Mouse (Mus musculus) thymus, postnatal 4 days (tissue): ENCODE measurements at regions not wholly inside any gene's neighbourhood (a gene's known extent, or its start where the extent isn't known, plus 50 kb on each side); places are given as distances from the start of the nearest gene placed in this dataset.

Source experiments
- DNase-seq: peaks from one replicate; pipeline ENCODE4 v3.0.0; 2021

GRCm38 (mm10) chr9:74655956-74656355, 205.8 kb upstream of the Onecut1 start:
- no peak for DNase-seq

DNA sequence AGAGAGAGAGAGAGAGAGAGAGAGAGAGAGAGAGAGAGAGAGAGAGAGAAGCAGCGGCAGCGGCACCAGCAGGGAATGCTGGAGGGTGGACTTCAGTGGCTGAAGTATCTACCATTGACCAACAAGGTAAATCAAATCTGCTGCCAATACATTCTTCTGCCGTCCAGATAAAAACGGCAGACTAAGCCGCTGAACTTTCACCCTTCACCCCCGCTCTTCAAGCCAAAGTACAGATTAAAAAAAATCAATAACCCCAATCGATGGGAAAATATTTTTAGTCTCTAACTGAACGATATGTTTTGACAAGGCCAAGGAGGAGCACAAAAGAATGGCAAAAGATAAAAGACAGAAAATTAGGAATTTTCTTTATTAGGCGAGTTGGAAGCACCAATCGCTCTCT, 205.3 kb upstream of the Onecut1 start:
- no peak for DNase-seq

DNA sequence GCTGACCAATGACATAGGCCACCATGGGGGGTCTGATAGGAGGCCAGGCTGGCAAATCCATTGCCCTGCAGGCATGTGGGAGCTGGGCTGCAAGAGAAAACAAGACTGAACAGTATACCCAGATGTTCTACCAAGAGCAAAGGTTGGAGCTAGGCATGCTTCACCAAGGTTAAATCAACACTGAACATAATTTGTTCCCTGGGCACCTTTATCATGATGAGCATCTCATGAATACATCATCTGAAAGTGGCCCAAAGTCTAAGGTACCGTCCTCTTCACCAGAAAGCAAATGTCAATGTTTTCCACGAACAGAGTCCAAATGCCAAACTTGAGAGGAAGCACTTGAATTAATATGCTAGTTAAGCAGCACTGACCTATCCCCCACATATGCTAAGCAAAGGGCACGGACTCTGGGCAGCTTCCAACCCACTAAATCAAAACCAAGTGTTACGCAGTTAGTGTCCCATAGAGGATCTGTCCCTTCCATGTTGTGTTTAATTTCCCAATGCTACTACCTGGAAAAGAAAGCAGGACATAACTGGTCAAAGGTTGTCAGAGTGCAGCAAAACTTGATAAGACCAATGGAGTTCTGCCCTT, 190.3 kb upstream of the Onecut1 start:
- DNase-seq, result no peak

DNA sequence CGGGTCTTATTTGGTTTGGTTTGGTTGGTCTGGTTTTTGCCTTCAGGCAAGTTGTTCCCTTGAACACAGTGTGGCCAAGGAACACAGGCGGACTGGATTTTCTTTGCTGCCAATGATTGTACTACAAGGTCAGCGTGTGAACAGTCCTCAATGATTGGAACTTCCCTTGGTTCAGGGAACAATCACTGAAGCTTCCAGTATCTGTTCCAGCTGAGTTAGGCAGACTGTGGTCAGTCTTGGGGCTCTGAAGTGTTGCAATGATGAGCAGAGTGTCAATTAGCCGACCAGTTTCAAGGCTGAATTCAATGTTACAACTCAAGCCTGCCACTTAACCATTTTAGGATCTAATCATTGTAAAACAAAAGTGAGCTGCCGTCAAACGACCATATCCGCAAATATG, 189.5 kb upstream of the Onecut1 start:
- no peak for DNase-seq

DNA sequence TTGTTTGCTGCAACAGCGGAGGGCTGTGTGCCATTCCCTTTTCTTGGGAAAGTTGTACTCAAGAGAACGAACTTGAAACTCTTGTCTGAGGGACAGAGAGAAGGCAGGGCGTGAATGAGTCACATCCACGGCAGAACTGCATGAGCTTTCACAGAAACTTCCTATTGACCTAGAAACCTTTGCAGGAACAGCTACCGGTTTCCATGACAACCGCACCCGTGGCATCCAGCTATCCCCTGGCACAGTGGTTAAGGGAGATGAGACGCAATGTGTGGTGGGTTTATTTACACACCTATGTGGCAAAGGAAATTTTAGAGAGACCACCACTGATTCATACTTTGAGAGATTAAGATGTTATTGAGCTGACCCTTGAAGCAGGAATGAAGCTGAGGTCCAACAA, 163.5 kb upstream of the Onecut1 start:
- DNase-seq, result no peak

DNA sequence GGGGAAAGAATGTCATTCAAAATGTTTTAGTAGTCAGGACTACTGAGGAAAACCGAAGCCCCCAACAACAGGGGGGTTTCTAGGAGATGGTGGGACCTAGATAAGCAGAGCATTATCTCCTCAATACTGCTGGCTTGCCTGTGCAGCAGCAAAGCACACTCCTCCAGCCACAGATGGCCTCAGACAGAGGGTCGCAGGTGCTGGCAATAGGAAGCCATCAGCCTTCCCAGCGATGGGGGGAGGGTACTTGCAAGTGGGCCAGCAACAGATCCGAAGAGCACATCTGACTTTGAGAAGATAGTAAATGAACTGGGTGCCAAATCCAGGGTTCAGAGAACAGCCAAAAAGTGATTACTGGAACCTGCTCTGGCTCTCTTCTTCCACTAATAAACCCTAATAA, 156.0 kb upstream of the Onecut1 start:
- no peak for DNase-seq

- DNase-seq, result no peak
These were observed 154.1 kb upstream of the Onecut1 start for GRCm38 (mm10) chr9:74707608-74708007.

GRCm38 (mm10) chr9:74711698-74712097, 150.0 kb upstream of the Onecut1 start:
- no peak for DNase-seq

- no peak for DNase-seq
These were observed 129.3 kb upstream of the Onecut1 start for GRCm38 (mm10) chr9:74732451-74732850.

GRCm38 (mm10) chr9:74741949-74742348, 119.8 kb upstream of the Onecut1 start:
- DNase-seq, result no peak

- DNase-seq, result no peak
These were observed 113.8 kb upstream of the Onecut1 start for GRCm38 (mm10) chr9:74747886-74748285.

GRCm38 (mm10) chr9:74758025-74758424, 103.7 kb upstream of the Onecut1 start:
- DNase-seq, result no peak

GRCm38 (mm10) chr9:74758876-74759275, 102.8 kb upstream of the Onecut1 start:
- no peak for DNase-seq

GRCm38 (mm10) chr9:74780419-74780818, 81.3 kb upstream of the Onecut1 start:
- no peak for DNase-seq

DNA sequence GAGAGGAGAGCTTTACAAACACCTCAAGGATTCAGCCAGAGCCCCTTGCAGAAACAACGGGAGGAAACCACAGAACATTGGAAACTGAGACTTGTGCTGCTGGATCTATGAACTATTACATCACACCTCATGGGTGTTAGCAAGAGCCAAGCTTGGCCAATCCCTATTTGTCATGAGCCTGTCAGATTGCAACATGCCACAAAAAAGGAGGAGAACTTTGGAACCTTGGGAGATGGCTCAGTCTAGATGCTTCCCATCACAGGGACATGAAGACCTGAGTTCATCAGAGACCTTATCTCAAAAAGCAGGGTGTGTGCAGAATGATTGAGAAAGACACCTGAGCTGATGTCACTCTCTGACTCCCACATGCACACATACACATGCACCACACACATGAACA, 68.3 kb upstream of the Onecut1 start:
- DNase-seq, result no peak

DNA sequence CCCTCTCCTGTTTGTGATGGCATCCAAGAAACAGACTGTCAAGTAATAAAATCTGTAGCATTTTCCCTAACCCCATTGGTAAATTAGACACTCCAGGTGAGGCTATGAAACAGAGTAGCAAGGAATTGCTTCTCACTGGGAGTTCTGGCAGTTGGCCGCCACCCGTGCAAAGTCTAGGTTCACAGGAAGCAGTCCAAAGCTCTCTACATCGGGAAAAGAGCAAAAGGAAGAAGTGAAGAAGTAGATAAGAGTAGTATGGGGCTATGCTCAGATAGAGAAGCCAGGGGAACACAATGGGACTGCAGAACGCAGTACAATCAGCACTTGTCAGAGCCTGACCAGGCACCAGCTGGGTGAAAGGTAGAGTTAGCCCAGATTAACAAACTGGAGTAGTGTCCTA, 65.7 kb upstream of the Onecut1 start:
- DNase-seq, result no peak

DNA sequence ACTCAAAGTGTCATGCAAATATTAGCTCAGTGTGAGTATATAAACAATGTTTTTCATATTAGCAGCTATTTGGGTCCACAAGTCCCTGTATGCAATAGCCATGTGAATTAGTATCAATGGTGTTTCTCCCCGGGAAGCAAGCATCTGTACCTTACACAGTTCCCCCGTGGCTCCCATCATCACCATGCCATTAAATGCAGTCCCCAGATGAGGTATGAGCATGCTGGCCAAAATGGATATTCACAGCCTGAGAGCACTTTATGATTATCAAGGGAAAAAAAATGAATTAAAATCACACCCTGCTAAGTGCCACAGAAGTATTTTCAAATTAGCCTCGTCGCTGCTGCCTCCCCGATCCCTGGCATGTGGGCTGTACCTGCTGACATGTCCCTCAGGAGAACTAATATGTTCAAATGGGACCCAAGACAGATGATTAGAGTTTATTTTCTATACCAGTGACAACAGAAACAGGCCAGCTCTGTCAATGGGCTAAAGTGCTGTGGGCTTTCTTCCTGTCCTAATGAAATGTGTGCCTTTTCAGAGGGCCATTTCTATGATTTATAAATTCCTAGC, 64.4 kb upstream of the Onecut1 start:
- DNase-seq, result no peak

DNA sequence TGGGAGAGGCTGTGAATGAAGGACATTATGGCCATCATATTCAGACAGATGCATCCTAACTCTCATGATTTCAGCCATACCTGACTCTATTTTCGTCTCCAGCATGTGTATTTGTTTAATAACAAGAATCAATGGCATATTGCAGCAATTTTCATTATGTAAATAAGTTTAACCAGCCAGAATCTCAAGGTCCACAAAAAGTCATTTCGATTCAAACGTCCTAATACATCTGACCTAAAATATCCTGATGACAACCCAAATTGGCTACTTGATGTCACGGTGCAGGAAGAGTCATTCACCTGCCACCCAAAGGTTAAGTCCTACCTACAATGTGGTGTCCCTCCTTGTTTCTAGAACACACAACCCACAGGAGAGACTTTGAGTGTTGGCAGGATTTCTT, 60.6 kb upstream of the Onecut1 start:
- no peak for DNase-seq

GRCm38 (mm10) chr9:74811437-74811836, 50.3 kb upstream of the Onecut1 start:
- DNase-seq, result no peak
